In genomic region chr16:19014650-19015049, GRCm38 (mm10) we compare ENCODE assay signal across 30 mouse cellular contexts.
"Had no signal": no experiment of that assay in that cellular context is flagged by ENCODE, and none has a peak within 500 bp of the region (broad histone marks: within the 10 kb centered on the region; RNA-seq: fewer than 3 reads in every experiment).

No protein-coding gene starts in this region.

- DNase-seq: heart, postnatal 10 days; heart, postnatal 14 days; heart, postnatal 36 days; heart, postnatal 4 days; kidney, adult 11 months; kidney, adult 18-20 months; kidney, adult 2 months; kidney, adult 8-10 months; kidney, adult 9 months; kidney, postnatal 10 days; kidney, postnatal 14 days; kidney, postnatal 25 days; kidney, postnatal 36 days; kidney, postnatal 4 days; layer of hippocampus, adult 9-11 months; layer of hippocampus, postnatal 36 days had no signal

- H3K27me3 ChIP-seq: heart, embryonic 12.5 days; heart, embryonic 13.5 days; heart, embryonic 15.5 days; hindbrain, embryonic 12.5 days; hindbrain, embryonic 13.5 days; hindbrain, embryonic 15.5 days; intestine, embryonic 15.5 days; kidney, embryonic 15.5 days had no signal

- H3K4me1 ChIP-seq: heart, embryonic 12.5 days; heart, embryonic 13.5 days; heart, embryonic 15.5 days; hindbrain, embryonic 10.5 days; hindbrain, embryonic 12.5 days; hindbrain, embryonic 13.5 days; hindbrain, embryonic 15.5 days; intestine, embryonic 15.5 days; kidney, embryonic 15.5 days had no signal

- H3K36me3 ChIP-seq: heart, embryonic 12.5 days; heart, embryonic 13.5 days; heart, embryonic 15.5 days; hindbrain, embryonic 10.5 days; hindbrain, embryonic 12.5 days; hindbrain, embryonic 13.5 days; hindbrain, embryonic 15.5 days; intestine, embryonic 15.5 days; kidney, embryonic 15.5 days had no signal

- H3K4me2 ChIP-seq: heart, embryonic 12.5 days; heart, embryonic 13.5 days; heart, embryonic 15.5 days; hindbrain, embryonic 12.5 days; hindbrain, embryonic 13.5 days; hindbrain, embryonic 14.5 days; hindbrain, embryonic 15.5 days; intestine, embryonic 15.5 days; kidney, embryonic 15.5 days had no signal

- H3K4me3 ChIP-seq: heart, embryonic 12.5 days; heart, embryonic 13.5 days; heart, embryonic 15.5 days; hindbrain, embryonic 10.5 days; hindbrain, embryonic 12.5 days; hindbrain, embryonic 13.5 days; hindbrain, embryonic 15.5 days; intestine, embryonic 15.5 days; kidney, embryonic 15.5 days; layer of hippocampus, adult 2 months; left cerebral cortex, adult 2 months had no signal

- H3K27ac ChIP-seq: heart, embryonic 13.5 days; heart, embryonic 15.5 days; hindbrain, embryonic 10.5 days; hindbrain, embryonic 12.5 days; hindbrain, embryonic 13.5 days; hindbrain, embryonic 14.5 days; hindbrain, embryonic 15.5 days; hindbrain, postnatal 0 days; intestine, embryonic 15.5 days; kidney, embryonic 15.5 days; kidney, postnatal 0 days; layer of hippocampus, adult 2 months; left cerebral cortex, adult 2 months had no signal

- H3K9me3 ChIP-seq: heart, embryonic 12.5 days; heart, embryonic 13.5 days; heart, embryonic 15.5 days; hindbrain, embryonic 10.5 days; hindbrain, embryonic 12.5 days; hindbrain, embryonic 13.5 days; hindbrain, embryonic 15.5 days; intestine, embryonic 15.5 days; kidney, embryonic 15.5 days had no signal

- H3K9ac ChIP-seq: heart, embryonic 12.5 days; heart, embryonic 13.5 days; heart, embryonic 15.5 days; hindbrain, embryonic 12.5 days; hindbrain, embryonic 13.5 days; hindbrain, embryonic 14.5 days; hindbrain, embryonic 15.5 days; intestine, embryonic 15.5 days; kidney, embryonic 15.5 days had no signal
